Mouse (Mus musculus) neutrophil, adult 5-6 weeks (primary cell): ENCODE measurements around the gene Agrn. TPM values are rescaled to one million over a fixed set of nuclear protein-coding genes. Genes with fewer than 3 reads are reported as not detected.

Source experiments
- ATAC-seq: fragments of 151-379, 151-347 bp; 2 replicates; pipeline ENCODE4 v1.8.0; 2017; ENCODE audit warnings: mild to moderate bottlenecking, moderate TSS enrichment; ENCODE audit not compliant: insufficient number of reproducible peaks, poor library complexity, low FRiP score, severe bottlenecking; ENCODE audit errors: extremely low read depth
- total RNA-seq: library from RNA; stranded (forward); fragments of 200-1000 nt; gene quantifications from 2 replicates; pipeline ENCODE4 v1.2.3, GENCODE M21; 2017

Gene Agrn
- 7.9 and 9.8 TPM in 2 replicates for total RNA-seq

DNA sequence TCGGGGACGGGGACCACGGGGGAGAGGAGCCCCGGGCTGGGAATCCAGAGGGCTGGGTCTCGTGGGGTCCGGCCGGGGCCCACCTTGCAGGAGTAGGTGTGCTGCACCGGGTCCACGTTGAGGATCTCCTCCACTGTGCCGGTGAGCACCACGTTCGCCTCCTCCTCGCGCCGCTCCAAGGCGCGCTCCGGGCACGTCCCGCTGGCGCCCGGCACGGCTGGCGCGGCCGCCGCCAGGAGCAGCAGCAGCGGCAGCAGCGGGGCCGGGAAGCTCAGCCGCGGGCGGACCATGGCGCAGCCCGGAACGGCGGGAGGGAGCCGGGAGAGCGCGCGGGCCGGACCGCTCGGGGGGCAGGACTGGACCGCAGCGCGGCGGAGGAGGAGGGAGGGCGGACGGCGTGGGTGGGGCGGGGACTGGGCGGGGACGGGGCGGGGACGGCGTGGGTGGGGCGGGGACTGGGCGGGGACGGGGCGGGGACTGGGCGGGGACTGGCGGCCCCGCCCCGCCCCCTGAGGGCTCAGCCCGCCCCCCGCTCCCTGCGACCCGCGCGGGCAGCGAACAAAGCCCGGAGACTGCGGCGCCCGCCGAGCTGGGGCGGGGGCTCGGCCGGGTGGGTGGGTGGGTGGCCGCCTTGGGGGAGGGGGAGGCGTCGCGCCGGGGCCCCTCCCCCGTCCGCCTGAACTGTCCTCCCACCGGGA, at the start of gene Agrn:
Gene Agrn, minus strand, starts transcription at position 358 of the 698 bp plus-strand sequence.
- peak; percentile 31; the same call in 1 of the 2 replicates for ATAC-seq

DNA sequence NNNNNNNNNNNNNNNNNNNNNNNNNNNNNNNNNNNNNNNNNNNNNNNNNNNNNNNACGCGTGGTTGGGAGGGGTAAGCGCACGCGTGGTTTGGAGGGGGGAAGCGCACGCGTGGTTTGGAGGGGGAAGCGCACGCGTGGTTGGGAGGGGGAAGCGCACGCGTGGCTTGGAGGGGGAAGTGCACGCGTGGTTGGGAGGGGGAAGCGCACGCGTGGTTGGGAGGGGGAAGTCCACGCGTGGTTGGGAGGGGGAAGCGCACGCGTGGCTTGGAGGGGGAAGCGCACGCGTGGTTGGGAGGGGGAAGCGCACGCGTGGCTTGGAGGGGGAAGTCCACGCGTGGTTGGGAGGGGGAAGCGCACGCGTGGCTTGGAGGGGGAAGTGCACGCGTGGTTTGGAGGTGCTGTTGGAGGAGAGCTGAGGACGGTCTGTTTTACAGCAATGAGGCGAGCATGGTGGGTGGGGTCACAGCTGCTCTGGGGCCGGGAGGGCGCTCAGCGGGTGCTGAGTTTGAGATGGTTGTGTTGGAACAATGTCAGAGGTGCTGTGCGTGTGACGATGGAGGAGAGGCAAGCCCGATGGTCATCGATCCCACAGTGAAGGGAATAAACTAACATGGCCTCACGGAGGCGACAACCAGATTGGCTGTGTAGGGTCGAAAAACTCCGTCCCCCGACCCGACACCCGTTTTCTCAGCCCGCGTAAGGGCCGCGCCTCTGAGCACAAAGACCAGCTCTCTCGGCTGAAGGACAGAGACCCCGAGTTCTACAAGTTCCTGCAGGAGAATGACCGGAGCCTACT, 39.6 kb upstream of the Agrn start:
- ATAC-seq: no peak

DNA sequence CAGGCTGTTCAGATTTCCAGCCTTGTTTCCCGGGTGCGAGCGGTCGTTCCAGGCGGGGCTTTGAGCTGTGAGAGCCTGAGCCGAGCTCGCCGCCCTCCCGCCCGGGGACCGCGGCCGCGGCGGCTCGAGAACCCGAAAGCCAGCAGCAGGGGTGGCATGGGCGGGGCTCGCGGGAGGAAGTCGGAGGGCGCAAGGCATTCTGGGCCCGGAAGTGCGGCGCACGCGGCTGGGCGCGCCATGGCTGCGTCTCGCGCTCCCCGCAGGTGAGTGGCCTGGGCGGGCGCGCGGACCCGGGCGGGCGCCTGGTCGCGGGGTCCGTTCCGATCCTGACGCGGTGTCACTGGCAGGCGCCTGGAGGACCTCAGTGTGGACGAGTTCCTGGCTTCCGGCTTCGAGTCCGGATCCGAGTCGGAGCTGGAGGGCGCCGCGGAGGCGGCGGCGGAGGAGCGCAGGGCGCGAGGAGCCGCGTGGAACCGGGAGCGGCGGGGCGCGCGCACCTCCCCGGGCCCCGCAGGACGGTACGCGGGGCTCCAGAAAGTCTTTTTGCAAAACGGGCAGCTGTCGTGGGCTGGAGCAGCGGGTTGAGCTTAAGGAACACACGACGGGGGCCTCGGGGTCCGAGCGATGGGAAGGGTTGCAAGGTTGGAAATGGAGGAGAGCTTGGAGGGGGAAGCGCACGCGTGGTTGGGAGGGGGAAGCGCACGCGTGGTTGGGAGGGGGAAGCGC, 38.7 kb upstream of the Agrn start, which contains the start of gene Noc2l:
Gene Noc2l, plus strand, starts transcription at position 203 of the 726 bp plus-strand sequence.
- ATAC-seq: peak; percentile 77

DNA sequence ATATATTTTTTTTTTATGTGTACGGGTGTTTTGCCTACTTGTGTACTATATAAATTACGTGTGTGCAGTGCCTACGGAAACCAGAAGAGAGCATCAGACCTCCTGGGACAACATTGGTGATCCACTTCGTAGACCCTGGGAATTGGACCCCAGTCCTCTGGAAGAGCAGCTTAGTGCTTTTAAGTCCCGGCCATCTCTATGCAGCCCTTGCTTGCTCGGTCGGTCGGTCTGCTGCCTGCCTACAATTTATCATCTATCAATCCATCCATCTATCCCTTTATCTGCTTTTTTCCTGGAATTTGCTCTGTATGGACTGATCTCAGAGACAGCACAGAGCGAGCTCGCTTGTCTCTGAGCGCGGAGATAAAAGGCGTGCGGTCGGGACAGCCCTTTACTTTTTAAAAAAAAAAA, 38.1 kb upstream of the Agrn start:
- no peak for ATAC-seq

DNA sequence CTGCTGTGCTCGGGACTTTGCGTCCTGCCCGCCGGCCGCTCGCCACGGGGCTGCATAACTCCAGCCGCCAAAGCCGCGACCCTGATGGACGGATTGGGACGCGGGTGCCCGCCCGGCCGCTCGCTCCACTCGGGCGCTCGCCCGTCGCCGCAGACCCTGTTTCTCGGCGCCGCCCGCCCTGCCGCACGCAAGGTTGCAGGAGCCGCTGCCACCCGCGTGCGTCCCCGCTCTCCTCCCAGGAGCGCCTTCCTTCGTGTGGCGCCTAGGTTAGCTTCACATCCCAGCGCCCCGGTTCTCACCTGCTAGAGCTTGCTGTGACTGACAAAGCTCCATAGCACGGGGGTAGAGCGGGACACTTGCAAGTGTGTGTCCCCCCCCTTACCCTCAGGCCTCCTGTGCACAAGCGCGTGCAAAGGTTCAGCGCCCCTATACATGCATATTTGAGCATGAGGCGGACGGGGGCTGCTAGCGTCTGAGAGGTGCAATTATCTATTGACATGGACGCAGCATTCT, 37.5 kb upstream of the Agrn start, which contains the start of gene Plekhn1:
Gene Plekhn1, minus strand, starts transcription at position 157 of the 513 bp plus-strand sequence.
- ATAC-seq: 0 out of 2 replicates have a peak, but pooled peaks have one; percentile 4

DNA sequence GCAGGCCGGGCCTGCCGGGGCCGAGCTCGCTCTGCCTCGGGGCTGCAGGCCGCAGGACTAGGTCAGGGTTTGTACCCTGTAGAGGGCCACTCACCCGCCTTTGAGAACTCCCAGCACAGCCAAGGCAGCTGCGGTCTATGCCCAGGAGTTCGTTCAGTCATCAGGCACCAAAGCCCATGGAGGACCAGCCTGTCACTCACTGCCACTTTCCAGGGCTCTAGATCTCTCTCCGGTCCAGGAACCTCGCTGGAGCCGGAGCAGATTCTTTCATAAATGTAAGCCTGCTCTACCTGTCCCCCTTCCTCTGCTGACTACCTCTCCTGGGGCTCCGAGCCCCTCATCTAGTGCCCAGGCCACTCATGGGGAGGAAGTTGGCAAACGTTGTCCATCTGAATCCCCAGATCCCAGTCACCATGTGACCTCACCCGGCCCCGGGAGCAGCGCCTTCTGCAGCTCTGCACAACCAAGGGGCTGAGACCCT, 36.8 kb upstream of the Agrn start:
- no peak for ATAC-seq

DNA sequence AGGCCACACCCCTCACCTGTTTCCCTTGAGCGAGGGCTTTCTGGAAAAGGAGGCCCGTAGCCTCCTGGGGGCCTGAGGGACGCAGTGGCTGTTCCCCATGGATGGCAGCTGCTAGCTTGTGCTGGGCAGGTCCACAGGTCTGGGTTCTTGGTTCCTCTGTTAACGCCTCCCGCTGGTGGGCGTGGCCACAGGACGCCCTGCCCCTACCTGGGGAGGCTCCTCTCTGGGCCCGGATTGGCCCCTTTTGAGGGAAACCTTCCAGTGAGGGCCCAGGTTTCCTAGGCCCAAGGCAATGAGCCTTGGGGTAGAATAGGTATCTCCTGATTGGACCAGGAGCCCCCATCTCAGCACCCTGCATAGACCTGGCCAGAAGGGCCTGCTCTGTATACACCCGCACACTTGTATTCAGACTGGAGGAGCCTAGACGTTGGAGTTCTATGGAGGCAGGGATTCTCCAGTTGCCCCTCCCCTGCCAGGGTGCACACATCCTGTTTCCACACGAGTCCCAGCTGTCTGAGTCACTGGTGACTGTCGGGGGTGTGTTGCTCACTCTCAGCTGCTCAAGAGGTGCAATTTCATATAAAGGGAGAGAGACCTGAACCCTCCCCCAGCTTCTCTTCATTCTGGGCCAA, 31.2 kb upstream of the Agrn start:
- ATAC-seq: no peak

DNA sequence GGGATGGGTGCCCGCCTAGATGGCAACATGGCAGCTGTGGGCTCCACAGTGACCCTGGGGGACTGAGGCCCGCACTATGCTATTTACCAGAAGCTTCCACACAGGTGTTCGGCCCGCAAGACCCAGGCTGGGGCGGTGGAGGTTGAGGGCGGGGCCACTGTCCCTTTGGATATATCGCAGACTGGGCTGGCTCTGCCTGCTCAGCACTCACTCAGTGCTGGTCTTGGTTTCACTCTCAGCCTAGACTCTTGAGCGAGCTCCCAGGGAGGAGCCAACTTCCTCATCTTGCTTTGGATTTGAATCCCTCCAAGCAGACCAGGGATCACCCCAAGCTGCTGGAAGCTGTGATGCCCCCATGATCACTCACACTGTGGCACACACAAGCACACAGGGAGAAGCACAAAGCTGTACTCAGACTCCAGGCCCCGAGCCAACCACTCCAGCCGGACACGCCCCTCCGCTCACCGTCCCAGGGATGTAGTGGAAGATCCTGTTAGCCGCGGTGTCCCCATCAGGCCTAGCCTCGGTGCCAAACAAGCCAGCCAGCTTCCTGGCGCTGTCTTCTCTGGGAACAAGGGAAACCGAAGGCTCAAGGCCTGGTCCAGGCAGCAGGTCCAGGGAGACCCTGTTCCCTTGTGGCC, 30.6 kb upstream of the Agrn start:
- ATAC-seq: no peak

DNA sequence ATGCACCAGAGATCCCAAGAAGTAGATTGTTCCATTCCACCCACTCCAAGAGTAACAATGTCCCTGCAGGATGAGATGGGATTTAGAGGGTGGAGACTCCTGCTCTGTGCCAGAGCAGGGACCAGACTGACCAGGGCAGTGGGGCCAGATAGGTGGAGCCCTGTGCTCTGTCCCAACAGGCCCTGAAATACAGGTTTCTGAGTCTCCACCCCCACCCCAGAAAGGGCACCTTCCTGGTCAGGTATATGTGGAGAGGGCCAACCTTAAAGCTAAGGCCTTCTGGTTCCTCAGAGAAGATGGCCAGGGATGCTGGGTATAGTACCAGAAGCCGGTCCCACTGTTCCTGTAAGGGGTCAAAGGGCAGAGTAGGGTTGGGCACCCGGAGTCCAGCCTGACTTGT, 27.0 kb upstream of the Agrn start:
- ATAC-seq: no peak

DNA sequence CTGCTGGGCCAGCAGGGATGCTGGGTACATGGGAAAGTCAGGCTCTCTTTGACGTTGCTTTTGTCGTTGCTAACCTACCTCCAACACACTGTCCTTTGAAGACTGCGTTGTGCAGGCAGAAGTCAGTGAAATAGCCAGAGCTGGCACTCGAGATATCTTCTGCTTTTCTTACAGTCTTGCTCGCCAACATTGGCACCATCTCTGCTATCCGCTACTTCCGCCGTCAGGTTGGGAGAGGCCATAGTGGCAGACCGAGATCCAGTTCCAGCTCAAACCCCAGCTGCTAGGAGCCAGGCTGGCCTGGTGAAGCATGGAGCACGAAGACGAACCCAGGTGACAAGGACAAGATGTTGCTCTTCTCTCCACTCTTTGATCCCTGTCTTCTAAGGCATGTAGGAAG, 22.6 kb upstream of the Agrn start:
- no peak for ATAC-seq

DNA sequence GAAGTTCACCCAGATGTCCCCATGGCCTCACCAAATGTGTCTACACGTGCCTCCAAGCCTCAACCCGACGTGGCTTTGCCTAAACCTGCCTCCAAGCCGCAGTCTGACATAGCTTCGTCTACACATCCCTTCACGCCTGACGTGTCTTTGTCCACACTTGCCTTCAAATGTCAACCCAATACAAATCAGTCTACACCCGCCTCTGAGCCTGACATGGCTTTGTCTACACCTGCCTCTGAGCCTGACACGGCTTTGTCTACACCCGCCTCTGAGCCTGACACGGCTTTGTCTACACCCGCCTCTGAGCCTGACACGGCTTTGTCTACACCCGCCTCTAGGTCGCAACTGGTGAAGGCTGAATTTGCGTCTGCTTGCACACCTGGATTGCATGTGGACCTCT, 20.6 kb upstream of the Agrn start:
- no peak for ATAC-seq

DNA sequence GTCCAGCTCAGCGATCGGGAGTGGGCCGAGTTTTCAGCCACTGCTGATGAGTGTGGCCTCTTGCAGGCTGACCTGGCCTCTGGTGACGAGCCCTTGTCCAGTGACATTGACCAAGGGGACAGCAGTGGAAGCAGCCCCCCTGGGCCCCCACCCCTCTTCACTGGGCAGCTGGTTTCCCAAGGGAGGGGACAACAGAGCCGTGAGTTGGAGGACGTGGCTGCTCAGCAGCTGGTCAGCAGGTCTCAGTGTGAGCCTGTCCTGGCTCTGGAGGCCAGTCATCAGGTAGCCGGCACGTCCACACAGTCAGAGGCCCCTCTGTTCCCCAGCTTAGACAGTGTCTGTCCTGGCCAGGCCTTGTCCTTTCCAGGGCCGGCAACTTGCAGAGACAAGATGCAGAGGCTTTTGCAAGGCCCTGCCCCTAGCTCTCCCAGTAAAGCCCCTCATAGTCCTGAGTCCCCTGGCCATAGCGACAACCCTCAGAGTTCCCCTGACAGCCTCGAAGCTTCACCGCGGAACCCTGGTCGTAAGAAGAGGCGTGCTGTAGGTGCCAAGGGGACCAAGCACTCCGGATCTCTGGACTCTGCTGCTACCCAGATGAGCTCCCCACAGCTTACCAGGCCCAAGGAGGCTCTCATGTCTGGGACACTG, 19.9 kb upstream of the Agrn start:
- no peak for ATAC-seq

DNA sequence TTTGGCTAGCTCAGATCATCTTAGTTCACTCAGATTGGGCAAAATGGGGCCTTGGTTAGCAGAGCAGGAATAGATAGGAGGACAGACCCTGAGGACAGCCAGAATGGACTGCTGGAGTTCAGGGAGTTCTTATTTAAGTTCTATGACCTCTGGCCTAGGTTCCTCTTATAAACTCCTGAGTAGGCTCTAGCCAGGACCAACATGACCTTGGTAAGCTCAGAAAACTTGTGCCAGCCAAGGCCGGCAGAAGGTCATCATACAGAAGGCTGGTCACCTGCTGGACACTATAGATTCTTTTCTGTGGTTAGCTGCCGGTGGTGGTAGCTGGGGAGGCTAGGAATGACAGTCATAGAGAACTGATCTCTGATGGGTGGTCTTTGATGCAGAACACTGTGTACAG, 18.9 kb upstream of the Agrn start:
- no peak for ATAC-seq

DNA sequence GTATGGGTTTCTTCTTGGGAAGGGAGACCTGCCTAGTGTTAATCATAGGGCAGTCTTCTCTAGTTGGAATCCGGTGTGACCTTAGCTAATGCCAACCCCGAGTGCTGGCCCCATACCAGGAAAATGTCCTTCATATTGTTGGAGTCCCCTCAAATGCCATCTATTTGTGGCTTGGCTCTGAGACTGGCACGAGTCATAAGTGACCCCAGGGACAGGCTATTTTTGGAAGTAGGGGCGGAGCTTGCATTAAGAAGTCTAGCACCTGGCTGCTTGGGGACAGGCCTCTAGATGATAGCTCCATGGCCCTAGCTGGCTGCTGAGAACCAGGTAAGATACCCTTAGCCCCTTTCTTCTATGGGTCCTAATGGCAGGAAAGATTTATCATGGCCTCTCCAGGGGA, 18.4 kb upstream of the Agrn start, which contains the start of gene Perm1:
Gene Perm1, plus strand, starts transcription at position 220 of the 400 bp plus-strand sequence.
- no peak for ATAC-seq

DNA sequence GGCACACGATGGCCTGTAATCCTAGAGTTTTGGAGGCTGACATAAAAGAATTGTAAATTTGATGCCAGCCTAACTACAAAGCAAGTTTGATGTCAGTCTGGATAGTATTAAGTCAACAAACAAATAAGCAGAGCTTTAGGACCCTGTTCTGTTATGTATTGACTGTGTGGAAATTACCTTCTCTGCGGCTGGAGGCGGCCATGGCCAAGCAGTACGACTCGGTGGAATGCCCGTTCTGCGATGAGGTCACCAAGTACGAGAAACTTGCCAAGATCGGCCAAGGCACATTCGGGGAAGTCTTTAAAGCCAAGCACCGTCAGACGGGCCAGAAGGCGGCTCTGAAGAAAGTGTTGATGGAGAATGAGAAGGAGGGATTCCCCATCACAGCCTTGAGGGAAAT, 15.8 kb upstream of the Agrn start:
- no peak for ATAC-seq

DNA sequence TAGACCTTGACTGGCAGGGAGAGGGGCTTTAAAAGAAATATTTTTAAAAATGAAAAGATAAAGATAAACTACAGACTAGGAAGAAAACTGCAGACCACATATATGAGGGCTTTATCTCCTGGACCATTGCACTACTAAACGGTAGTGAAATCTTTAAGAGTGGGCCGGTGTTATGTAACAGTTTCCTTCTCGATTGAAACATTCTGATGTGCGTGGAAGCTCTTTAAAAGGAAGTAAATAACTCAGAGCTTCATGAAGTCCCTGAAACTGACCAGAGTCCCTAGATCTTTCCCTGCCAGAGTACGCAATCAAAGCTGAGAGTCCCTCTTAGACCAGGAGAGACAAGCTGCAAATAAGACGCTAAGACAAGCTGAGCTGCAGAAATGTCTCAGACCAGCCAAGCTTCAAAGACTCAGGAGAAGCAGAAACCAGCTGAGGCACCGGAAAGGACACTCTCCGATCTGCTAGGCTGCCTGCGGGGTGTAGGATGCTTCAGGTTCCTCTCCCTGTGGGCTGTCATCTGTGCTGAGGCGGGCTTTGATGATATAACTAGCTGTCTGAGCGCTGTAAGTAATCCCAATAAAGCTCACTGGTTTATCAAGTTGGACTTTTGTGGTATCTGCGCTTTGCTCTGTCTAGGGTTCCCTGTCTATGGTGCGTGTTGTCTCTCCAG, 12.8 kb upstream of the Agrn start:
- ATAC-seq: 0 out of 2 replicates have a peak, but pooled peaks have one; percentile 18

DNA sequence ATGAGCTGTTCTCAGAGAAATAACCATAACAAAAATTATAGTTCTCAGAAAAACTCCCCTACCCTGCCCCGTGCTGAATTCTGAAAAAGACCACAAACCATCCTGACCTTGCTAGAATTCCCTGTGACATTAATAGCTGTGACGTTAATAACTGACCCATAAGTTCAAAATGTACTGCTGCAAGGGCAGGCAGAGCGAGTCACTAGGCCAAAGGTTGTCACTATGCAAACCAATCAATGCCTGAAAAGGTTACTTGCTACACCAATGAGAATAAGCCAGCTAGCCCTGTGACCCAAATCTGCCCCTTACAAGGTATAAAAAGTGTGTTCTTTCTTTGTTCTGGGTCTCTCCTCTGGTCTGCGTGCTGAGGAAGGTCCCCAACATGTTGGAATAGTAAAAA, 11.6 kb upstream of the Agrn start:
- ATAC-seq: no peak
